Mouse (Mus musculus) neural tube, embryonic 11.5 days (tissue): Measurements from ENCODE around the gene Pard6b. TPM values are rescaled to one million over a fixed set of nuclear protein-coding genes. Genes with fewer than 3 reads are reported as not detected.

Experiments used
- ATAC-seq: fragments of 200-750 bp; cut with Nextera tagmentation; 2 replicates; pipeline ENCODE4 v1.8.0; 2017; ENCODE audit warnings: moderate number of reproducible peaks, mild to moderate bottlenecking, moderate TSS enrichment, moderate library complexity; ENCODE audit not compliant: insufficient read depth, low FRiP score, low TSS enrichment
- DNase-seq: peaks from one replicate; pipeline ENCODE4 v3.0.0-alpha.2; 2015; ENCODE audit warnings: low spot score
- H3K27ac ChIP-seq: fragments of 300-500 bp; sonication (generic); 2 replicates; pipeline ENCODE4 v1.5.1; 2014; ENCODE audit warnings: low read depth, mild to moderate bottlenecking, low read length
- H3K27me3 ChIP-seq: fragments of 300-500 bp; sonication (generic); 2 replicates; pipeline ENCODE4 v1.6.1; 2014; ENCODE audit warnings: mild to moderate bottlenecking, low read length, mixed read lengths; ENCODE audit not compliant: control insufficient read depth, insufficient read depth
- H3K36me3 ChIP-seq: fragments of 300-500 bp; sonication (generic); 2 replicates; pipeline ENCODE4 v1.6.1; 2014; ENCODE audit warnings: mild to moderate bottlenecking, low read length, moderate library complexity, mixed read lengths; ENCODE audit not compliant: control insufficient read depth, insufficient read depth
- H3K4me1 ChIP-seq: fragments of 300-500 bp; sonication (generic); 2 replicates; pipeline ENCODE4 v1.6.1; 2014; ENCODE audit warnings: low read length, mixed read lengths; ENCODE audit not compliant: control insufficient read depth, insufficient read depth
- H3K4me2 ChIP-seq: fragments of 300-500 bp; sonication (generic); 2 replicates; pipeline ENCODE4 v1.6.1; 2014; ENCODE audit warnings: low read depth, mild to moderate bottlenecking, moderate library complexity
- H3K4me3 ChIP-seq: fragments of 300-500 bp; sonication (generic); 2 replicates; pipeline ENCODE4 v1.5.1; 2014; ENCODE audit warnings: low read depth, low read length
- H3K9ac ChIP-seq: fragments of 300-500 bp; sonication (generic); 2 replicates; pipeline ENCODE4 v1.6.1; 2014; ENCODE audit warnings: mild to moderate bottlenecking, low read length
- H3K9me3 ChIP-seq: fragments of 300-500 bp; sonication (generic); 2 replicates; pipeline ENCODE4 v1.6.1; 2016; ENCODE audit warnings: low read length; ENCODE audit not compliant: control insufficient read depth
- WGBS: fragments of 180-500 bp; shearing (Covaris S2); extraction: QIAGEN DNeasy Blood & Tissue Kit; methylation state at CpG from one replicate; pipeline ENCODE4 v1.1.7; 2014; 5-methylcytosine and 5-hydroxymethylcytosine counted together
- polyA plus RNA-seq: library from polyadenylated mRNA; unstranded; fragments of >200 nt; fragmentation: Nextera tagmentation; extraction: Ambion mirVana; gene quantifications from 2 replicates; pipeline ENCODE4 v1.2.1, GENCODE M21; 2014

Gene Pard6b
- polyA plus RNA-seq, 1 experiment from 2014 or later: 7.8 TPM

DNA sequence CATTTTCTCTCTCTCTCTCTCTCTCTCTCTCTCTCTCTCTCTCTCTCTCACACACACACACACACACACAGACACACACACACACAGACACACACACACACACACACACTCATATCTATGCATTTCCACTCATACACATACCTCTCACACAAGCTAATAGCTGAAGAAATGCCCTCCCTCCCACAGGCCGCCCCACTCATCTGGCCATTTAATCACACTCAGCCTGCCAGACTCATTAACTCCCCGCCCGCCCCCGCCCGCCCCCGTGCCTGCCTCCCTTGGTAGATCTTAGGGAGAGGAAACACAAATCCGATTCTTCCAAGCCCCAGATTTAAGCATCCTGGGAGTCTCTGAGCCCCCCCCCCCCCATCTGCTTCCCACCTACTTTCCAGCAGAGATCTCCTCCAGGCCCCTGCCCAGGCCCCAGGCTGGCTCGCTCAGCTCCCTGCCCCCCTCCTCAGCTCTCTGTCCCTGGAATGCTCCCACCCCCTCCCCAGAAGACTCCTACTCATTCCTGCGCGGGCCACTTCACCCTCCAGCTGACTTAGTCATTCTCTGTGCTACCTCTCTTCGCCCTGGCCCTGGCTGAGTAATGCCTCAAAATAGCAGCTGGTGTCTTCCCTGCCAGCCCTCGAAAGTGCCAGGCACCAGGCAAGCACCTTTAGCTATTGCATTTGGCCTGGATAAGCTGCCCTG lies 8.2 kb upstream of the Pard6b start:
- Histone ChIP-seq H3K4me3 (no peak overlapping the region), H3K9me3 (no peaks in the 10 kb centered on the region), H3K27ac (no peak overlapping the region), H3K9ac (no peak overlapping the region), H3K27me3 (no peaks in the 10 kb centered on the region), H3K4me2 (no peak overlapping the region), H3K4me1 (no peaks in the 10 kb centered on the region), H3K36me3 (no peaks in the 10 kb centered on the region)
- peak; percentile 38 for DNase-seq
- ATAC-seq: no peak
- 15% methylated on average over 12 of the region's 12 CpGs for WGBS

DNA sequence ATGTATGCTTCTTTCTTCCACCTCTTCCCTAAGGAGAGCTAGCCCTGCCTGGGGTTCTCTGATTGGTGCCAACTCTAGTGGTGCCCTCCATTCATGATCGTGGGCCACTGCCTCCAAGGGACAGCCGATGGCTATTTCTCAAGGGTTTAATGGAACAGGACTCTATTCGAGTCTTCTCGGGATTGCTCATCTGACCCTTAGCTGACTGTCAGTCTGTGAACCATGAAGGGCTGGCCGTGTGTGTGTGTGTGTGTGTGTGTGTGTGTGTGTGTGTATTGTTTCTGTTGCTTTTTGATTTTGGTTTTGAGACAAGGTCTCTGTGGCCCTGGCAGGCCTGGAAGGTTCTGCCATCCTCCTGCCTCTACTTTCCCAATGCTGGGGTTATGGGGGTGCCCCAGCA lies 7.1 kb upstream of the Pard6b start:
- H3K27ac ChIP-seq: no peak overlapping the region
- no peaks in the 10 kb centered on the region for H3K4me1 ChIP-seq
- H3K36me3 ChIP-seq: no peaks in the 10 kb centered on the region
- no peak overlapping the region for H3K9ac ChIP-seq
- ATAC-seq (no peak), DNase-seq (no peak)
- no peaks in the 10 kb centered on the region for H3K27me3 ChIP-seq
- WGBS: 68% methylated on average over 5 of the region's 5 CpGs
- no peaks in the 10 kb centered on the region for H3K9me3 ChIP-seq
- no peak overlapping the region for H3K4me2 ChIP-seq
- no peak overlapping the region for H3K4me3 ChIP-seq

DNA sequence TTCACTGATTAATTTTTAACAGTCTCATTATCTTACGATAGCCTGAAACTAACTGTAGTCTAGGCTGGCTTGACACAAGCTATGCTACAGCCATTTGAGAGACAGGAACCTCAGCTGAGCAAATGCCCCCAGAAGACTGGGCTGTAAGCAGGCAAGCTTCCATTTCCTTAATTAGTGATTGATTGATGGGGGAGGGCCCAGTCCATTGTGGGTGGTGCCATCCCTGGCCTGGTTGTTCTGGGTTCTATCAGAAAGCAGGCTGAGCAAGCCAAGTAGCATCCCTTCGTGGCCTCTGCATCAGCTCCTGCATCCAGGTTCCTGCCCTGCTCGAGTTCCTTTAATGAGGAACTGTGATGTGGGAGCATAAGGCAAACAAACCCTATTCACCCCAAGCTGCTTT lies 6.3 kb upstream of the Pard6b start:
- WGBS: 61% methylated on average over 3 of the region's 3 CpGs
- Histone ChIP-seq H3K4me2 (no peak overlapping the region), H3K36me3 (no peaks in the 10 kb centered on the region), H3K9me3 (no peaks in the 10 kb centered on the region), H3K4me1 (no peaks in the 10 kb centered on the region), H3K9ac (no peak overlapping the region), H3K4me3 (no peak overlapping the region), H3K27me3 (no peaks in the 10 kb centered on the region), H3K27ac (no peak overlapping the region)
- no peak for DNase-seq
- no peak for ATAC-seq

DNA sequence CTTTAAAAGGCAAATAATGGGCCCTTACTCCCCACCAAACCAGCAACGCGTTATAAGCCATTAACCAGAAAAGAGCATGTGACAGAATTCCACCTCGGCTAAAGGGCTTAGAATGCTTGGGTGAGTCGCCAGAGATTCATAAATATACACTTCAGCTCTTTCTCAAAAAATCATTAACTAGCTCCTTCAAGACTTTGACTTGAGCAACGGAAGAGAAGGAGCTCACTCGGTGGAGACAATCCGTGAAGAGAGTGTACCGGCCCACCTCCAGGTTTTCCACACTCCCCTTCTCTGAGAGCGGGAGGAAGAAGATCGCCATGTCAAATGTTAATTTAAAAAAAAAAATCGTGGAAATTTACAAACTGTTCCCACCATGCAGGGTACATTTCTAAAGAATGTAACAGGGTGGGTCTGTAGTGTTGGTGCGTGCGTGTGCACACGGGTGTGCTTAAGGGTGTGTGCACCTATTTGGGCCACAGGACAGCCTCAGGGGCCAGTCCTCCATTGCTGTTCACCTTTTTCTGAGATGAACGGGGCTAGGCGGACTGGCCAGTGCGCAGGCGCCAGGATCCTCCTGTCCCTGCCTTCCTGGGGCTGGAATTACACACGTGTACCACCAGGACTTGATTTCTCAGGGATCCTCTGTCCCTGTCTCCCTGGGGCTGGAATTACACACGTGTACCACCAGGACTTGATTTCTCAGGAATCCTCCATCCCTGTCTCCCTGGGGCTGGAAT lies 3.8 kb upstream of the Pard6b start:
- ATAC-seq (no peak), DNase-seq (no peak)
- no peak overlapping the region for H3K27ac ChIP-seq
- H3K9ac ChIP-seq: no peak overlapping the region
- WGBS: 80% methylated on average over 20 of the region's 20 CpGs
- no peaks in the 10 kb centered on the region for H3K9me3 ChIP-seq
- H3K27me3 ChIP-seq: peaks cover 2% of the 10 kb centered on the region; the same call in 1 of the 2 replicates
- H3K36me3 ChIP-seq: no peaks in the 10 kb centered on the region
- peaks cover 5% of the 10 kb centered on the region; the same call in 1 of the 2 replicates for H3K4me1 ChIP-seq
- H3K4me3 ChIP-seq: no peak overlapping the region
- H3K4me2 ChIP-seq: no peak overlapping the region

- H3K36me3 ChIP-seq: no peaks in the 10 kb centered on the region
- H3K9ac ChIP-seq: no peak overlapping the region
- no peak overlapping the region for H3K4me3 ChIP-seq
- H3K27ac ChIP-seq: no peak overlapping the region
- DNase-seq (no peak), ATAC-seq (no peak)
- no peak overlapping the region for H3K4me2 ChIP-seq
- H3K27me3 ChIP-seq: peaks cover 5% of the 10 kb centered on the region; the same call in 1 of the 2 replicates
- 56% methylated on average over 15 of the region's 15 CpGs for WGBS
- peaks cover 6% of the 10 kb centered on the region; the same call in 1 of the 2 replicates for H3K4me1 ChIP-seq
- no peaks in the 10 kb centered on the region for H3K9me3 ChIP-seq
These were observed 2.5 kb upstream of the Pard6b start for GRCm38 (mm10) chr2:168078107-168078830.

GRCm38 (mm10) chr2:168081299-168081932 lies 612 bp downstream of the Pard6b start:
- no peak for DNase-seq
- WGBS: under 1% methylated on average over 48 of the region's 49 CpGs
- Histone ChIP-seq H3K4me2 (peak overlapping the region; percentile 94), H3K9me3 (no peaks in the 10 kb centered on the region), H3K4me3 (peak overlapping the region; percentile 78), H3K9ac (peak overlapping the region; percentile 65), H3K4me1 (peaks cover 6% of the 10 kb centered on the region; the same call in 1 of the 2 replicates), H3K36me3 (no peaks in the 10 kb centered on the region), H3K27me3 (peaks cover 5% of the 10 kb centered on the region; the same call in 1 of the 2 replicates), H3K27ac (0 out of 2 replicates have a peak overlapping the region, but pooled peaks have one; percentile 34)
- ATAC-seq: no peak

DNA sequence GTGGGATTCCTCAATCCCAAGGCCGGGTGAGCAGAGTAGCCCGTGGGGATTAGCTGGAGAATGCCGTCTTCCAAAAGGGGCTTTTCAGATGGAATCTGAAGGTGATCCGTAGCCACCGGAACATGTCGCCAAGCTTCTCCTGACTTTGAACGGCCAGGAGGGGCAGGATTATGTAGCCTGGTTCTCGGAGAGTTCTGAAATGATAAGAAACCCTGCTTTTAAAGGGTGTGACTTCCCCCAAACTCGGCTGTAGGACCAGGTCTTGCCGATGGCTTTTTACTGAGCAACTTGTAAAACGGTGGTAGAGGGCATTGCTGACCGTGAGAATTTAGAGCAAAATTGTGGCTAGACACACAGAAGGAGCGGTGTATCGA lies 1.1 kb downstream of the Pard6b start:
- H3K27me3 ChIP-seq: peaks cover 5% of the 10 kb centered on the region; the same call in 1 of the 2 replicates
- WGBS: 4% methylated on average over 14 of the region's 14 CpGs
- DNase-seq: peak; percentile 33

GRCm38 (mm10) chr2:168083593-168083992 lies 2.8 kb downstream of the Pard6b start:
- peaks cover 6% of the 10 kb centered on the region; the same call in 1 of the 2 replicates for H3K4me1 ChIP-seq
- no peak overlapping the region for H3K27ac ChIP-seq
- ATAC-seq: no peak
- H3K9me3 ChIP-seq: no peaks in the 10 kb centered on the region
- DNase-seq: no peak
- no peaks in the 10 kb centered on the region for H3K36me3 ChIP-seq
- no peak overlapping the region for H3K4me3 ChIP-seq
- no peak overlapping the region for H3K4me2 ChIP-seq
- no peak overlapping the region for H3K9ac ChIP-seq
- peaks cover 5% of the 10 kb centered on the region; the same call in 1 of the 2 replicates for H3K27me3 ChIP-seq
- WGBS: 81% methylated on average over 2 of the region's 2 CpGs

More for the DNA sequence above, 1.1 kb downstream of the Pard6b start:
- Histone ChIP-seq H3K9me3 (no peaks in the 10 kb centered on the region), H3K9ac (peak overlapping the region; percentile 65), H3K36me3 (no peaks in the 10 kb centered on the region), H3K27ac (no peak overlapping the region), H3K4me3 (peak overlapping the region; percentile 78), H3K4me1 (peaks cover 6% of the 10 kb centered on the region; the same call in 1 of the 2 replicates), H3K4me2 (peak overlapping the region; percentile 94)
- ATAC-seq: no peak
